Mouse (Mus musculus) heart, adult 2 months (tissue): ENCODE measurements around the gene Kcnip4.

Experiments used
- CTCF ChIP-seq: fragments of 200-600 bp; IDR thresholded peaks from 2 replicates; pipeline ENCODE4 v1.8.1; 2022; ENCODE audit warnings: antibody characterized with exemption, mild to moderate bottlenecking, moderate library complexity
- EP300 ChIP-seq: fragments of 200-500 bp; IDR thresholded peaks from 2 replicates; pipeline ENCODE4 v1.6.1; 2011; ENCODE audit warnings: low read depth, low read length, control low read depth; ENCODE audit not compliant: insufficient read depth
- POLR2A ChIP-seq: fragments of 200-500 bp; IDR thresholded peaks from 2 replicates; pipeline ENCODE4 v1.6.1; 2011; ENCODE audit warnings: mild to moderate bottlenecking, low read depth, low read length, control low read depth; ENCODE audit not compliant: insufficient read depth

DNA sequence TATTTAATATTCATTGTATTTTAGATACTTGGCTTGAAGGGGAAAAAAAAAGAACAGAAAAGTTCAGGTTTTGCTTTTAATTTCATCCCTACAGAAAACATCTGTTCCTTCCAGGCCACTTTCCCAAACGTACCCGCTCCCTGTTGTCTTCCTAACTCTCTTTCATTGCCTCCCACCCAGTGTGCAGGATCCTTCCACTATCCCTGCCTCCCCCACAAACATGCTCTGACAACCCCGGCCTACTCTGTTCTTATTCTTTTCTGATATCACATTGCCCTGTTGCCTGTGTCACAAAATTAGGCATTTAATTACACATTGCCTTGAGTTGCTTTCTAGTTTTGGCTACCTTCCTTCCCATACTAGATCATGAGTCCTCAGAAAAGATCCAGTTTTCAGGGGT lies 837.6 kb downstream of the Kcnip4 start:
- TF ChIP-seq POLR2A: no peak
- no peak for TF ChIP-seq CTCF
- no peak for TF ChIP-seq EP300
